Mouse (Mus musculus): Measurements from ENCODE around the gene Olfr745. TPM values are rescaled to one million over a fixed set of nuclear protein-coding genes. Genes with fewer than 3 reads are reported as not detected.

The Olfr745 gene
- not detected for total RNA-seq (2021)

- no peak for DNase-seq (ENCODE audit: extremely low spot score in 1 of 2, low spot score in 1 of 2)
Observed at GRCm38 (mm10) chr14:50639088-50639487, at the start of gene Olfr745. Gene Olfr745 (plus strand): TSS chr14:50639388.

- DNase-seq (ENCODE audit: extremely low spot score in 1 of 2, low spot score in 1 of 2) = no peak
Observed at GRCm38 (mm10) chr14:50614579-50614978, 24.6 kb upstream of the Olfr745 start, which contains the start of gene Olfr744. Gene Olfr744 (plus strand): TSS chr14:50614879.

DNA sequence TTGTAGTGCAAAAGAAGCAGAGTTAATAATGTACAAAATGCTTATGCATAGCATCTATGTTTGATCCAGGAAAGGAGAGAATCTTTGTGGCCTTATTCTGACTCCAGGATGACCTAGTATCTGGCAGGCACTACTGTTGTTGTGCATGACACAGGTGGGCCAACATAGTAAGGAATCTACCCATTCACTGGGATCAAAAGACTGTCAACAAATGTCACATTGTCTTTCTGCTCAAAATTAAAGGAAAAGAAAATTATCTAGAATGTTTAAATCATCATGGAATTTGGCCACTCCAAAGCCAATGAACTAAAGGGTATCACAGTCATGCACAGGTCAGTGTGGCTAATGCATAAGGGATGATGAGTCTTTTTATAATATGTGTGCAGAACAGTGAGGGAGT is 7.6 kb downstream of the Olfr745 start, which contains the start of gene Olfr746:
Olfr746 (plus strand) TSS at position 301 of the 400 bp plus-strand sequence.
- DNase-seq (ENCODE audit: extremely low spot score in 1 of 2, low spot score in 1 of 2) = no peak

DNA sequence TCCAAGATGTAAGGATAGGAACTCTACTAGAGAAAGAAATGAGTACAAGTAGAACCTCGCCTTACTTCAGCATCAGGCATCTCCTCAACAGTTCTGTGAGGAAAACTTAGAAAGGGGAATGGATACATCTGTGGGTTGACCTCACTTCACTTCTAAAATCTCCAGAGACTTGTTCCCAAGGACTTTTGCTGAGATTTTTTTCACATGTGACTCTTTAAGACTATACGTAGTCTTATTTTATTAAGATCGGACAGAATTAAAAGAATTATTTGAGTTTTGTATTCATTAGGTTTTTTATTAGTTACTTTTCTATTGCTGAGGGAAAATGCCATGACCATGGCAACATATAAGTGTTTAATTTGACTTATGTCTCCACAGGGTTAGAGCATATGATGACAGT is 53.9 kb downstream of the Olfr745 start, which contains the start of gene Olfr747:
Olfr747 (minus strand) TSS at position 101 of the 400 bp plus-strand sequence.
- DNase-seq (ENCODE audit: extremely low spot score in 1 of 2, low spot score in 1 of 2) = no peak

Other genes with a start within 250 kb of the Olfr745 start
- gene Olfr738, start 231.8 kb upstream of the Olfr745 start, total RNA-seq (2021) = not detected
- not detected for gene Olfr739, start 220.8 kb upstream of the Olfr745 start, total RNA-seq (2021)
- not detected for gene Olfr740, start 193.8 kb upstream of the Olfr745 start, total RNA-seq (2021)
- gene Olfr741, start 166.7 kb upstream of the Olfr745 start, total RNA-seq (2021) = not detected
- gene Olfr742, start 135.8 kb upstream of the Olfr745 start, total RNA-seq (2021) = not detected
- not detected for gene Olfr743, start 117.5 kb upstream of the Olfr745 start, total RNA-seq (2021)
- gene Olfr744, start 24.5 kb upstream of the Olfr745 start, total RNA-seq (2021) = not detected
- not detected for gene Olfr746, start 7.7 kb downstream of the Olfr745 start, total RNA-seq (2021)
- not detected for gene Olfr747, start 53.8 kb downstream of the Olfr745 start, total RNA-seq (2021)
- not detected for gene Olfr748, start 68.0 kb downstream of the Olfr745 start, total RNA-seq (2021)
- not detected for gene Olfr749, start 105.7 kb downstream of the Olfr745 start, total RNA-seq (2021)
- 10 to 100 TPM; 62.2 to 71.8 TPM for gene Ttc5, start 146.1 kb downstream of the Olfr745 start, total RNA-seq (2021)
- gene Ccnb1ip1, start 168.3 kb downstream of the Olfr745 start, total RNA-seq (2021) = under 1 TPM in 1 of 2 experiments, not detected in 1; 0.69 TPM
- gene Parp2, start 168.5 kb downstream of the Olfr745 start, total RNA-seq (2021) = 10 to 100 TPM; 26.3 to 29.0 TPM
- 1 to 10 TPM; 2.1 to 3.1 TPM for gene Tep1, start 231.2 kb downstream of the Olfr745 start, total RNA-seq (2021)

All from layer of hippocampus, postnatal 25 days (tissue).